Mouse (Mus musculus) CH12.LX (cell line): ENCODE results near the gene Tpm1. TPM values are rescaled to one million over a fixed set of nuclear protein-coding genes. Genes with fewer than 3 reads are reported as not detected.

Source experiments
- DNase-seq: peaks from one replicate; pipeline ENCODE4 v3.0.0-alpha.2; 2013; ENCODE audit errors: extremely low read depth
- H3K27ac ChIP-seq: 2 replicates; pipeline ENCODE4 v1.5.1; 2012; ENCODE audit warnings: low read depth, mild to moderate bottlenecking, control low read depth, moderate library complexity; ENCODE audit not compliant: insufficient read depth
- H3K27me3 ChIP-seq: replicated peaks from 2 replicates; pipeline ENCODE3; 2012; ENCODE audit warnings: inconsistent platforms
- H3K36me3 ChIP-seq, 2 experiments: replicated peaks in 1 of 2; 2 replicates each; pipeline versions ENCODE3 to v1.6.1; 2012; ENCODE audit warnings: inconsistent platforms in 1 of 2, low read length in 1 of 2, mild to moderate bottlenecking in 1 of 2, mixed read lengths in 1 of 2, moderate library complexity in 1 of 2; ENCODE audit not compliant: control insufficient read depth in 1 of 2, insufficient read depth in 1 of 2
- H3K4me1 ChIP-seq, 2 experiments: 2 replicates each; pipeline ENCODE4 v1.6.1; 2012; ENCODE audit warnings: inconsistent platforms in 1 of 2, moderate library complexity in 1 of 2; ENCODE audit not compliant: insufficient read depth in 2 of 2, control insufficient read depth in 1 of 2
- H3K4me2 ChIP-seq: 2 replicates; pipeline ENCODE4 v1.6.1; 2012; ENCODE audit warnings: low read depth, mild to moderate bottlenecking, control low read depth; ENCODE audit not compliant: poor library complexity, insufficient read depth, severe bottlenecking
- H3K4me3 ChIP-seq, 3 experiments: fragments of 150-350 bp in 1 of 3; sonication (generic) in 1 of 3; replicated peaks in 1 of 3; 2 replicates each; pipeline versions ENCODE3 to v1.5.1; 2011 to 2012; ENCODE audit warnings: low read depth in 2 of 3, low read length in 2 of 3, mild to moderate bottlenecking in 2 of 3, moderate library complexity in 2 of 3, control low read depth in 1 of 3, improper control_type of control experiment in 1 of 3, inconsistent platforms in 1 of 3, mixed read lengths in 1 of 3; ENCODE audit not compliant: poor library complexity in 1 of 3
- H3K79me2 ChIP-seq: replicated peaks from 2 replicates; pipeline ENCODE4 v1.6.1; 2012; ENCODE audit warnings: mild to moderate bottlenecking, moderate library complexity; ENCODE audit not compliant: control insufficient read depth, poor library complexity, insufficient read depth, severe bottlenecking; ENCODE audit errors: extremely low read depth
- H3K9ac ChIP-seq: 2 replicates; pipeline ENCODE4 v1.6.1; 2012; ENCODE audit warnings: low read depth, mild to moderate bottlenecking, control low read depth, moderate library complexity; ENCODE audit not compliant: insufficient read depth
- H3K9me3 ChIP-seq: replicated peaks from 2 replicates; pipeline ENCODE3; 2012; ENCODE audit warnings: low read length, inconsistent platforms, mixed read lengths
- BHLHE40 ChIP-seq: IDR thresholded peaks from 2 replicates; pipeline ENCODE4 v1.6.1; 2011; ENCODE audit warnings: mild to moderate bottlenecking, low read depth, low read length, improper control_type of control experiment
- CTCF ChIP-seq, 2 experiments: IDR thresholded peaks in 1 of 2; conservative IDR thresholded peaks in 1 of 2; 2 replicates each; pipeline ENCODE4 v1.5.1; 2011 to 2012; ENCODE audit warnings: low read depth in 2 of 2, low read length in 2 of 2, improper control_type of control experiment in 1 of 2, inconsistent platforms in 1 of 2, mild to moderate bottlenecking in 1 of 2, moderate library complexity in 1 of 2
- EP300 ChIP-seq: IDR thresholded peaks from 2 replicates; pipeline ENCODE4 v1.6.1; 2011; ENCODE audit warnings: low read length, improper control_type of control experiment
- ETS1 ChIP-seq: conservative IDR thresholded peaks from 2 replicates; pipeline ENCODE4 v1.6.1; 2012; ENCODE audit warnings: low read depth, mild to moderate bottlenecking, inconsistent platforms, low read length, improper control_type of control experiment, moderate library complexity
- HCFC1 ChIP-seq: IDR thresholded peaks from 2 replicates; pipeline ENCODE4 v1.6.1; 2012; ENCODE audit warnings: low read depth, mild to moderate bottlenecking, inconsistent platforms, low read length, improper control_type of control experiment
- IRF4 ChIP-seq: IDR thresholded peaks from 2 replicates; pipeline ENCODE4 v1.6.1; 2014; ENCODE audit warnings: low read depth, mild to moderate bottlenecking, inconsistent platforms, low read length, improper control_type of control experiment
- JUN ChIP-seq: IDR thresholded peaks from 2 replicates; pipeline ENCODE4 v1.6.1; 2011; ENCODE audit warnings: low read depth, mild to moderate bottlenecking, low read length, improper control_type of control experiment, moderate library complexity; ENCODE audit not compliant: insufficient read depth
- JUND ChIP-seq: conservative IDR thresholded peaks from 2 replicates; pipeline ENCODE4 v1.6.1; 2011; ENCODE audit warnings: low read depth, low read length, improper control_type of control experiment
- MAFK ChIP-seq: IDR thresholded peaks from 2 replicates; pipeline ENCODE4 v1.6.1; 2011; ENCODE audit warnings: low read length, improper control_type of control experiment; ENCODE audit not compliant: insufficient replicate concordance
- MAX ChIP-seq: IDR thresholded peaks from 2 replicates; pipeline ENCODE4 v1.6.1; 2011; ENCODE audit warnings: low read length, improper control_type of control experiment
- MAZ ChIP-seq: IDR thresholded peaks from 2 replicates; pipeline ENCODE4 v1.6.1; 2012; ENCODE audit warnings: low read depth, mild to moderate bottlenecking, inconsistent platforms, low read length, improper control_type of control experiment, moderate library complexity
- MEF2A ChIP-seq: IDR thresholded peaks from 2 replicates; pipeline ENCODE4 v1.6.1; 2014; ENCODE audit warnings: low read depth, mild to moderate bottlenecking, inconsistent platforms, low read length, improper control_type of control experiment, borderline replicate concordance
- MXI1 ChIP-seq: IDR thresholded peaks from 2 replicates; pipeline ENCODE4 v1.6.1; 2011; ENCODE audit warnings: mild to moderate bottlenecking, low read depth, low read length, improper control_type of control experiment
- MYC ChIP-seq: IDR thresholded peaks from 2 replicates; pipeline ENCODE4 v1.6.1; 2011; ENCODE audit warnings: low read depth, mild to moderate bottlenecking, improper control_type of control experiment, low read length
- NELFE ChIP-seq: IDR thresholded peaks from 2 replicates; pipeline ENCODE4 v1.6.1; 2011; ENCODE audit warnings: low read depth, low read length, improper control_type of control experiment
- POLR2AphosphoS2 ChIP-seq: IDR thresholded peaks from 2 replicates; pipeline ENCODE4 v1.6.1; 2011; ENCODE audit warnings: low read depth, low read length, improper control_type of control experiment
- RCOR1 ChIP-seq: conservative IDR thresholded peaks from 2 replicates; pipeline ENCODE4 v1.6.1; 2012; ENCODE audit warnings: low read depth, mild to moderate bottlenecking, inconsistent platforms, low read length, improper control_type of control experiment
- SIN3A ChIP-seq: IDR thresholded peaks from 2 replicates; pipeline ENCODE4 v1.6.1; 2012; ENCODE audit warnings: low read length, improper control_type of control experiment, inconsistent platforms
- SMC3 ChIP-seq: IDR thresholded peaks from 2 replicates; pipeline ENCODE4 v1.6.1; 2011; ENCODE audit warnings: low read depth, low read length, improper control_type of control experiment
- TCF12 ChIP-seq: IDR thresholded peaks from 2 replicates; pipeline ENCODE4 v1.6.1; 2014; ENCODE audit warnings: low read depth, mild to moderate bottlenecking, inconsistent platforms, low read length, improper control_type of control experiment
- USF1 ChIP-seq: IDR thresholded peaks from 2 replicates; pipeline ENCODE4 v1.6.1; 2014; ENCODE audit warnings: low read depth, mild to moderate bottlenecking, inconsistent platforms, low read length, improper control_type of control experiment
- USF2 ChIP-seq: conservative IDR thresholded peaks from 2 replicates; pipeline ENCODE4 v1.6.1; 2011; ENCODE audit warnings: low read depth, low read length, improper control_type of control experiment
- ZC3H11A ChIP-seq: IDR thresholded peaks from 2 replicates; pipeline ENCODE4 v1.6.1; 2012; ENCODE audit warnings: low read depth, mild to moderate bottlenecking, inconsistent platforms, low read length, improper control_type of control experiment
- ZKSCAN1 ChIP-seq: IDR thresholded peaks from 2 replicates; pipeline ENCODE4 v1.6.1; 2012; ENCODE audit warnings: low read depth, inconsistent platforms, low read length, improper control_type of control experiment, borderline replicate concordance
- ZMIZ1 ChIP-seq: IDR thresholded peaks from 2 replicates; pipeline ENCODE4 v1.6.1; 2012; ENCODE audit warnings: low read depth, mild to moderate bottlenecking, inconsistent platforms, low read length, improper control_type of control experiment
- ZNF384 ChIP-seq: IDR thresholded peaks from 2 replicates; pipeline ENCODE4 v1.6.1; 2012; ENCODE audit warnings: low read depth, low read length, improper control_type of control experiment, inconsistent platforms
- dilution Hi-C: fragments of 300-500 bp; cut with MboI; formaldehyde crosslinking; loops from 2 replicates; pipeline ENCODE4 v1.14.3; 2020; ENCODE audit warnings: low sequenced_read_pairs; ENCODE audit not compliant: extremely low pct_unique_long_range_greater_than_20kb, extremely low pct_ligation_motif_present
- in situ Hi-C: fragments of 300-500 bp; cut with MboI; formaldehyde crosslinking; loops from 3 replicates; pipeline ENCODE4 v1.14.3; 2019; ENCODE audit warnings: low sequenced_read_pairs, low pct_ligation_motif_present, low pct_unique_long_range_greater_than_20kb, mixed read lengths
- polyA plus RNA-seq: library from polyadenylated mRNA; unstranded; fragments of >175 nt; gene quantifications from 2 replicates; pipeline ENCODE4 v1.2.1, GENCODE M21; 2012; ENCODE audit warnings: low read depth; ENCODE audit not compliant: insufficient read length
- total RNA-seq, 2 experiments: library from RNA; depleted of rRNA; stranded (reverse); fragments of 300-350 nt in 1 of 2; fragments of >200 nt in 1 of 2; gene quantifications; 2 replicates each; pipeline ENCODE4 v1.2.3; 2012 to 2014

Tpm1 gene
- total and polyA plus RNA-seq, 3 experiments: 34.6 to 178 (median 63.1) TPM

- H3K9me3 ChIP-seq: peaks cover 8% of the 10 kb centered on the region
- no peak overlapping the region for H3K27ac ChIP-seq
- dilution Hi-C loops: no loop called here
- peak overlapping the region; percentile 29; the same call in 1 of the 2 replicates for H3K4me2 ChIP-seq
- in situ Hi-C loops: loop anchor here (25.0 kb wide), 1 partner anchor 479 kb away; the partner anchor contains the start of gene Fbxl22
- peaks cover 17 to 44% of the 10 kb centered on the region in 2 experiments for H3K4me1 ChIP-seq
- H3K36me3 ChIP-seq: no peaks in the 10 kb centered on the region
- no peaks in the 10 kb centered on the region for H3K27me3 ChIP-seq
- peak; percentile 66 for DNase-seq
- TF ChIP-seq ETS1 (peak; percentile 65), ZMIZ1 (no peak), SMC3 (no peak), TCF12 (peak; percentile 30; the same call in 1 of the 2 replicates), EP300 (0 out of 2 replicates have a peak, but pooled peaks have one; percentile 25), BHLHE40 (peak; percentile 78), ZC3H11A (no peak), USF2 (no peak)
- no peak overlapping the region for H3K4me3 ChIP-seq
- H3K79me2 ChIP-seq: no peaks in the 10 kb centered on the region
- H3K9ac ChIP-seq: no peak overlapping the region
These were observed 58.0 kb downstream of the Tpm1 start for GRCm38 (mm10) chr9:66991021-66991749.

DNA sequence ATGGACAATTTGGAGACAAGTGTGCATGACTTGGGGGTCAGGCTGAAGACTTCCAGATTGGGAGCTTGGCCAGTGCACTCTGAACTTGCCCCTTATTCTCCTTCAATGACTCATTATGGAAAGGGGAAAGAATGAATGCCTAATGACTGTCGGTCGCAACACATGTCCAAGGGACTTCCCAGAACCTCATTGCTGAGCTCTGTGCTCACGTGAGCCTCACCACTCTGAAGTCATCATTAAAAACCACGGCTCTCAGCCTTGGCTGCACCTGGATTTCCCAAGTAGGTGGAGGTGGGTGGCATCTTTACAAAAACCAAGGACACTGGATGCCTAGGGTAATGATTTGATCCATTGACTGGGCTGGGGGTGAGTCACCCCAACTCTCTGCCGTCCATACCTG is 59.2 kb downstream of the Tpm1 start:
- Histone ChIP-seq H3K36me3 (no peaks in the 10 kb centered on the region), H3K4me3 (no peak overlapping the region), H3K79me2 (no peaks in the 10 kb centered on the region), H3K27ac (no peak overlapping the region), H3K4me1 (peaks cover 19 to 49% of the 10 kb centered on the region in 2 experiments), H3K27me3 (no peaks in the 10 kb centered on the region), H3K4me2 (peak overlapping the region; percentile 21; the same call in 1 of the 2 replicates), H3K9ac (no peak overlapping the region), H3K9me3 (peaks cover 8% of the 10 kb centered on the region)
- TF ChIP-seq MYC (peak; percentile 91), EP300 (peak; percentile 95), RCOR1 (peak; percentile 89; the same call in 1 of the 2 replicates), JUN (peak; percentile 86), MEF2A (peak; percentile 56), MAFK (peak; percentile 73; the same call in 1 of the 2 replicates), NELFE (no peak), JUND (peak; percentile 77), MAX (peak; percentile 90), USF2 (peak; percentile 48), ZKSCAN1 (no peak), IRF4 (peak; percentile 87), USF1 (peak; percentile 70), ETS1 (peak; percentile 98), MXI1 (0 out of 2 replicates have a peak, but pooled peaks have one; percentile 30), POLR2AphosphoS2 (no peak), MAZ (peak; percentile 44; the same call in 1 of the 2 replicates), SIN3A (peak; percentile 69), TCF12 (peak; percentile 88), ZNF384 (no peak), CTCF (conservative IDR thresholded peaks at IDR 0.05 in 1 of 2, IDR thresholded peaks at IDR 0.05 in 1 of 2; ENCODE audit: low read depth in 2 of 2, low read length in 2 of 2) (no peak), BHLHE40 (peak; percentile 100), HCFC1 (no peak)
- dilution Hi-C loops (no loop called here), in situ Hi-C loops (loop anchor here (25.0 kb wide), 1 partner anchor 478 kb away; the partner anchor contains the start of gene Fbxl22)
- peak; percentile 89 for DNase-seq
